Mouse (Mus musculus) forebrain, embryonic 15.5 days (tissue): ENCODE data around the gene Abhd12b. TPM values are rescaled to one million over a fixed set of nuclear protein-coding genes. Genes with fewer than 3 reads are reported as not detected.
"Not testable (repeated sequence)": the region's sequence is repeated elsewhere in the genome, so short reads cannot be mapped to it uniquely, and the experiment has no call there.

Experiments
- ATAC-seq: fragments of 200-750 bp; cut with Nextera tagmentation; replicated peaks from 2 replicates; pipeline ENCODE4 v1.8.0; 2017; ENCODE audit warnings: mild to moderate bottlenecking, moderate TSS enrichment, moderate library complexity
- H3K27ac ChIP-seq: fragments of 300-500 bp; sonication (generic); replicated peaks from 2 replicates; pipeline ENCODE4 v1.5.1; 2015; ENCODE audit warnings: mild to moderate bottlenecking, inconsistent platforms
- H3K27me3 ChIP-seq: fragments of 300-500 bp; sonication (generic); 2 replicates; pipeline ENCODE4 v1.6.1; 2015; ENCODE audit warnings: inconsistent platforms
- H3K36me3 ChIP-seq: fragments of 300-500 bp; sonication (generic); 2 replicates; pipeline ENCODE4 v1.6.1; 2015; ENCODE audit warnings: mild to moderate bottlenecking, inconsistent platforms
- H3K4me1 ChIP-seq: fragments of 300-500 bp; sonication (generic); 2 replicates; pipeline ENCODE4 v1.6.1; 2015; ENCODE audit warnings: inconsistent platforms
- H3K4me2 ChIP-seq: fragments of 300-500 bp; sonication (generic); replicated peaks from 2 replicates; pipeline ENCODE4 v1.6.1; 2015; ENCODE audit warnings: mild to moderate bottlenecking, inconsistent platforms
- H3K4me3 ChIP-seq: fragments of 300-500 bp; sonication (generic); 2 replicates; pipeline ENCODE4 v1.5.1; 2015; ENCODE audit warnings: mild to moderate bottlenecking, inconsistent platforms
- H3K9ac ChIP-seq: fragments of 300-500 bp; sonication (generic); replicated peaks from 2 replicates; pipeline ENCODE4 v1.6.1; 2015; ENCODE audit warnings: mild to moderate bottlenecking, inconsistent platforms
- H3K9me3 ChIP-seq: fragments of 300-500 bp; sonication (generic); 2 replicates; pipeline ENCODE4 v1.6.1; 2016; ENCODE audit warnings: inconsistent platforms
- WGBS: fragments of 180-500 bp; shearing (Covaris S2); methylation state at CpG from one replicate; pipeline ENCODE4 v1.1.7; 2015; ENCODE audit warnings: mixed read lengths; 5-methylcytosine and 5-hydroxymethylcytosine counted together
- polyA plus RNA-seq: library from polyadenylated mRNA; unstranded; fragments of >200 nt; fragmentation: Nextera tagmentation; extraction: Ambion mirVana; gene quantifications from 2 replicates; pipeline ENCODE4 v1.2.1, GENCODE M21; 2015

Gene Abhd12b
- polyA plus RNA-seq, 1 experiment from 2014 or later = not detected

DNA sequence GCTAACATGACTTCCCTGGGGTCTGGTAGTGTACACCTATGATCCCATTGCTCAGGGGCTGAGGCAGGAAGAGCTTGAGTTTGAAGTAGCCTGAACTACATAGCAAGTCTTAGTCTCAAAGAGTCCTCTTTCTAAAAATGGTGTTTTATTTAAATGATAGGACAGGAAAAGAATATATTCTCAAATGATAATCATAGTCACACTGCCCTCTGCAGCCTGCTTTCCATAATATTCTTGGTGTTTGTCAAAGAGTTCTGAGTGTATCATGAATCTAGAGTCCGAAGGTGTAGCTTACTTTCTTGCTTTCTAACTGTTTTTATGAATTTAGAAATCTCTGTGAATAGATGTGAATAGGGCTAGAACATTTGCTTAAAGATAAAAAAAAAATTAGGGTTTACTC is 16.0 kb downstream of the Abhd12b start:
- WGBS = 93% methylated on average over 1 of the region's 1 CpGs
- Histone ChIP-seq H3K9ac (no peak overlapping the region), H3K4me1 (no peaks in the 10 kb centered on the region), H3K27ac (no peak overlapping the region), H3K36me3 (no peaks in the 10 kb centered on the region), H3K9me3 (no peaks in the 10 kb centered on the region), H3K27me3 (no peaks in the 10 kb centered on the region), H3K4me2 (no peak overlapping the region), H3K4me3 (no peak overlapping the region)
- no peak for ATAC-seq

DNA sequence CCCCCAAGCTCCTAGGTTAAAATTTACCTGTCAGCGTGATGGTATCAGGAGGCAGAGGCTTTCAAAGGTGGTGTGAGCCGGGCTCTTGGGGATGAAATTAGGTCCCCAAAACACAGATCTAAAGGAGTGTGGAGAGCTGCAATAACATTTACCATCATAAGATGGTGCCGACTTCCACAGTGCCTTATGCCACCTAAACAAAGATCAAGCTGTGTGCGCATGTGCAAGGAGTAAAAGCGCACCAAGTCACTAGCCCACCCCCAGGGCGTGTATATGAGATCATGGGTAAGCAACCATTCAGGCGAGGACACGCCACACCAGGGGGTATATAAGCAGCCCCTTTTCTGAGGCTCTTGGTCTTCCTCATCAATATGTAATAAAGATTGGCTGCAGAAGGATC is 29.6 kb downstream of the Abhd12b start:
- H3K4me3 ChIP-seq, H3K9me3 ChIP-seq, H3K4me2 ChIP-seq, H3K27me3 ChIP-seq, ATAC-seq, H3K27ac ChIP-seq, H3K36me3 ChIP-seq, H3K9ac ChIP-seq, H3K4me1 ChIP-seq: not testable (repeated sequence)
- 93% methylated on average over 8 of the region's 8 CpGs for WGBS

DNA sequence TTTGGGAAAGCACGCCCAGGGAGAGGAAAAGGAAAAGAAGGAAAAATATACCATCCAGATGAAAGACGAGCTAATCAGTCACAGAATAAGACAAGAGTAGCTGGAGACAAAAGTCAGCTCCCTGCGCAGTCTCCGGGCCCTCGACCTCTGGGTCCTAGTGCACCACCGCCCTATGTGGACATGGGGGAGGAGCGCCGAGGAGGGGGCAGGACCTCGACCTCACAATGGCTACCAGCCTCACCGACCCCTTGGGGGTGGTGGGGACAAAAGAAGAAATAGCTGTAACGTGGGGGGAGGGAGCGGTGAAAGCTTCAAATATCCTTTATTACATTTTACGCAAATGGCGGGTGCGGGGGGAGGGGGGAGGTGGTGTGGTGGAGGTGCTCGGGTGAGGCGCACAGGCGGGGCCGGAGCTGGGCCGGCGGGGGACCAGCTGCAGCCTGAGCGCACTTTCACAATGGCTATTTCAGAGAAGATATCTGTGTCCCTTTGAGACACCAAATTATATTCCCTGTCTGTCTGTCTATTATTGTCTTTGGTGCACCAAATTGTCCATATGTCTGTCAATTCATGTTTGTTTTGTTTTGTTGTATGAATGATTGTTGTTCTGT is 30.3 kb downstream of the Abhd12b start:
- ATAC-seq = no peak
- Histone ChIP-seq H3K4me3 (peak overlapping the region; percentile 10), H3K9ac (no peak overlapping the region), H3K4me2 (no peak overlapping the region), H3K4me1 (no peaks in the 10 kb centered on the region), H3K27me3 (no peaks in the 10 kb centered on the region), H3K36me3 (no peaks in the 10 kb centered on the region), H3K9me3 (no peaks in the 10 kb centered on the region), H3K27ac (no peak overlapping the region)
- WGBS = 78% methylated on average over 22 of the region's 22 CpGs

DNA sequence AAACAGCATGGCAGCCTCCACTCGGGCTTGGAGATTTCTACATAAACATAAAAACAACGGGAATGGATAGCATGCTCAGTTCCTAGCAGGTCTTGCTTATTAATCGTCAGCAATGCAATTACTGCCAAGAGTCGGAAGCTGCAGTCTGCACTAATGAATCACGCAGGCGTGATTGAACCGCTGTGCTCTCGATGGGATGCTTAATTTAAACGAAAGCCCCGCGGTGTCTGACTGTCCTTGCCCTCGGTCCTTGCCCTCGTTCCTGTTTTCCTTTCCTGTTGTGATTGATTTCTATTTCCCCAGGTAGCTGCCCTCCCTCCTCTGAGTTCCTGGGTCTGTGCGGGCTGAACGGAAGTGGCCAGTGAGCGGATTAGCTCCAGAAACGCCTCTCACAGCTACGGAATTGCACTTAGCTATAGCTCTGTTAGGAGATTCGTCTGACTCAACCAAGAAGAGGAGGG is 38.4 kb downstream of the Abhd12b start:
- 0 out of 2 replicates have a peak overlapping the region, but pooled peaks have one; percentile 21 for H3K27ac ChIP-seq
- WGBS = 11% methylated on average over 19 of the region's 19 CpGs
- ATAC-seq = peak; percentile 71

DNA sequence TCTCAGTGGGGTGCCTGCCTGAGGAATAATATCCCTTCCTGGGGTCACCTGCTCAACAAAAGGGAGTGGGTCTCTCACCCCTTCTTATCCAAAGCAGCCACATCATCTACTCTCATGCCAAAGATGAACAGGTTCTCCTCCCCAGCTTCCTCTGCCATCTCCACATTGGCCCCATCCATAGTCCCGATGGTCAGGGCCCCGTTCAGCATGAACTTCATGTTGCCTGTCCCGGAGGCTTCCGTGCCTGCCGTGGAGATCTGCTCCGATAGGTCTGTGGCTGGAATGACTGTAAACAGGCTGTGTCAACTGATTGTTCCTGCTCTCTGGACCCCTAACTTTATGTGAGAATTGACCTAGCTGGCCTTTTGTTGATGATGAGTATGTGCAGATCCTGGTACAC is 41.5 kb downstream of the Abhd12b start:
- H3K4me1 ChIP-seq = 0 out of 2 replicates have a peak, but pooled peaks cover 11% of the 10 kb centered on the region
- no peak overlapping the region for H3K4me2 ChIP-seq
- no peak for ATAC-seq
- no peak overlapping the region for H3K9ac ChIP-seq
- no peaks in the 10 kb centered on the region for H3K36me3 ChIP-seq
- no peak overlapping the region for H3K27ac ChIP-seq
- no peak overlapping the region for H3K4me3 ChIP-seq
- 96% methylated on average over 6 of the region's 6 CpGs for WGBS
- no peaks in the 10 kb centered on the region for H3K9me3 ChIP-seq
- no peaks in the 10 kb centered on the region for H3K27me3 ChIP-seq

More for the DNA sequence above, 38.4 kb downstream of the Abhd12b start:
- Histone ChIP-seq H3K9me3 (no peaks in the 10 kb centered on the region), H3K4me1 (0 out of 2 replicates have a peak, but pooled peaks cover 11% of the 10 kb centered on the region), H3K36me3 (no peaks in the 10 kb centered on the region), H3K27me3 (no peaks in the 10 kb centered on the region), H3K4me2 (peak overlapping the region; percentile 54), H3K4me3 (peak overlapping the region; percentile 41), H3K9ac (peak overlapping the region; percentile 47)

DNA sequence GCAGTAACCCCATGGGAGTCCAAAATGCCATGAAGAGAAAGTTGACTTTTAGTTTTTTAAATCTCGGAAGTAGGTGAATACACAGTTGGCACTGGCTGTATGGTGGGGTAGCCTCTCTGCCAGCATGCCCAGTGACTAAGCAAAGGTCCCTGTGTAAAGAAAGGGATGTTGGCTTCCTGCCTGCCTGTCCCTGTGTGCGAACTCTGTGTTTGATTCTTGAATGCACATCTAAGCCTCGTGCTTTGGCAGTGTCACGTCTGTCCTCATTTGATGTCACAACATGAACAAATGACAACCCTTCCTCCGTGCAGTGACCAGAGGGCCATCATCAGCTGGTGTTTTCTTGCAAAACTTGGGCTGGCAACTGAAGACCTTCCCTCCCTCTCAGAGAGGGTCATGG is 42.4 kb downstream of the Abhd12b start:
- Histone ChIP-seq H3K4me1 (0 out of 2 replicates have a peak, but pooled peaks cover 11% of the 10 kb centered on the region), H3K4me3 (no peak overlapping the region), H3K27me3 (no peaks in the 10 kb centered on the region), H3K9me3 (no peaks in the 10 kb centered on the region), H3K36me3 (no peaks in the 10 kb centered on the region), H3K4me2 (no peak overlapping the region), H3K27ac (no peak overlapping the region), H3K9ac (no peak overlapping the region)
- WGBS = 76% methylated on average over 5 of the region's 5 CpGs
- ATAC-seq = no peak

DNA sequence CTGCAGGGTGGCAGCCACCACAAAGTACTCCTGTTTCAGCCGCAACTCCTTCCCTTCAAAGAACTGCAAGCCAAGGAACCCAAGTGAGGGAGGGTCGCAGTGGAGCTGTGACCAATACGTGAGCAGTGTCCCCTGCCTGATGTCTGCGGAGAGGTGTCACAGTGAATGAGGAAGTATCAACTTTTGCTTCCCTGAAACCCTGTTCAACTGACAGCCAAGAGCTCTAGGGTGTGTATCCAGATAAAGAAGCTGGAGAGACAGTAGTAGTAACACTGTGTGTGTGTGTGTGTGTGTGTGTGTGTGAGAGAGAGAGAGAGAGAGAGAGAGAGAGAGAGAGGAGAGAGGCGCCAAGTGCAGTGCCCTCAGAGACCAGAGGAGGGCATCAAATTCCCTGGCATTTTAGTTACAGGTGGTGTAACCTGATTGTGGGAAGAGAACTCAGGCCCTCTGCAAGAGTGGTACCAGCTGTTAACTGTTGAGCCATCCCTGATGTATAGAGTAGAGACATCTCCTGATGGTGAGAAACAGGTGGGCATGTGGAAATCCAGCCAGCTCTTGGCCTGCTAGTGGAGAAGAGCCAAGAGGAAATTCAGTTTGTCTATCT is 48.1 kb downstream of the Abhd12b start:
- Histone ChIP-seq H3K27ac (no peak overlapping the region), H3K36me3 (no peaks in the 10 kb centered on the region), H3K9ac (no peak overlapping the region), H3K27me3 (no peaks in the 10 kb centered on the region), H3K4me2 (no peak overlapping the region), H3K4me1 (no peaks in the 10 kb centered on the region), H3K4me3 (no peak overlapping the region), H3K9me3 (no peaks in the 10 kb centered on the region)
- WGBS = 86% methylated on average over 5 of the region's 5 CpGs
- no peak for ATAC-seq

DNA sequence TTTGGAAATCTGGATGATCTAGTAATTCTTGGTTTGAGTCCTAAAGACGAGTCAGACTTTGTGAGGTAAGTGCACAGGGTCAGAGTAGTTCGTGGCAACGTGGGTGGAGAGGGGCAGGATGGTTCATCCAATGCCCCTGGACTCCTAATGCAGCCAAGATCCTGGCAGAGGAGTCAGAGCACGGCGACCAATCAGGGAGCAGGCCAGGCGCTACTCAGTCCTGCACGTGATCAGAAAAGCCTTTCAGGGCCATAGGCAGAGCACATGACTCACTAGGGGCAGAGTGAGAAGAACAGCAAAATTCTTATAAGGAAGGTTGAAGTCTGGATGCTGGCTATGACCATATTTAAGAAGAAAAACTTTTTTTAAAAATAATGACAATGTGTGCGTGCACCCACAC is 50.5 kb downstream of the Abhd12b start:
- Histone ChIP-seq H3K27ac (no peak overlapping the region), H3K4me3 (no peak overlapping the region), H3K4me1 (no peaks in the 10 kb centered on the region), H3K4me2 (no peak overlapping the region), H3K36me3 (no peaks in the 10 kb centered on the region), H3K9ac (no peak overlapping the region), H3K27me3 (no peaks in the 10 kb centered on the region), H3K9me3 (no peaks in the 10 kb centered on the region)
- no peak for ATAC-seq
- WGBS = 79% methylated on average over 8 of the region's 8 CpGs

DNA sequence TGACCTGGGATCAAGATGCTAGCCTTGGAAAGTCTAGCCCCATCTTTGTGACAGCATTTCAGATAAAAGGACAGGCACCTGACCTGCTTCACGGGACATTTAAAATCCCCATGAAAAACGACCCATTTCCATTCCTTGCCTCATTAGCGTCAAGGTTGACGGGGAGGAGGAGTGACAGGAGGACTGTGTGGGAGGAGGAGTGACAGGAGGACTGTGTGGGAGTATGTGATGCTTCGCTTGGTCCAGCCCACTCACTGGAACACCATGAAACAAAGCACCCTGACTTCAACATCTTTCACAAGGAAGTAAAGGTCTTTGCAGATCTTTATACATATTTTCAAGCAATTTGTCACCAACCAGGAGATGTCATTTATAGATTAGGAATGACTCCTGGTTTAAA is 54.3 kb downstream of the Abhd12b start:
- no peak overlapping the region for H3K4me2 ChIP-seq
- H3K9ac ChIP-seq = no peak overlapping the region
- no peaks in the 10 kb centered on the region for H3K27me3 ChIP-seq
- no peak overlapping the region for H3K4me3 ChIP-seq
- no peaks in the 10 kb centered on the region for H3K4me1 ChIP-seq
- H3K9me3 ChIP-seq = no peaks in the 10 kb centered on the region
- no peak overlapping the region for H3K27ac ChIP-seq
- WGBS = 64% methylated on average over 5 of the region's 5 CpGs
- ATAC-seq = no peak
- no peaks in the 10 kb centered on the region for H3K36me3 ChIP-seq

DNA sequence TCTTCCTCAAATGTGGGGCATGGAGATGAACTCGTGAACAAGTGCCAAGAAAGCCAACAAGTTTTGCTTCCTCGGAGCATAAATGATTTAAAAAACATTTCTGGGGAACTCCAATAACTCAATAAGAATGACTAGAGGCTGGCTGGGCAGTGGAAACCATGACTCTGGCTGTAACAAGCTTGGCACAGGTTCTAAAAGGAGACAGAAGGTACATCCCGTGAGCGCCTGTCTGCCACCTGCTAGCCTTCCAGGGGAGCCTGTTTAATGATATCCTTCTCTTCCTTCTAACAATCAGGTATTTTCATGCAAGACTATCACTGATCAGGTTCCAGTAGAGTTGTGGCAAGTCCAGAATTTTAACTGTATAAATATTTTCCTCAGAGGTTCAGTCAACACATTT is 58.6 kb downstream of the Abhd12b start:
- no peaks in the 10 kb centered on the region for H3K27me3 ChIP-seq
- peaks cover 4% of the 10 kb centered on the region; the same call in 1 of the 2 replicates for H3K4me1 ChIP-seq
- no peak overlapping the region for H3K4me3 ChIP-seq
- no peak overlapping the region for H3K9ac ChIP-seq
- WGBS = 77% methylated on average over 4 of the region's 4 CpGs
- no peak overlapping the region for H3K27ac ChIP-seq
- no peaks in the 10 kb centered on the region for H3K9me3 ChIP-seq
- H3K4me2 ChIP-seq = no peak overlapping the region
- ATAC-seq = no peak
- no peaks in the 10 kb centered on the region for H3K36me3 ChIP-seq

DNA sequence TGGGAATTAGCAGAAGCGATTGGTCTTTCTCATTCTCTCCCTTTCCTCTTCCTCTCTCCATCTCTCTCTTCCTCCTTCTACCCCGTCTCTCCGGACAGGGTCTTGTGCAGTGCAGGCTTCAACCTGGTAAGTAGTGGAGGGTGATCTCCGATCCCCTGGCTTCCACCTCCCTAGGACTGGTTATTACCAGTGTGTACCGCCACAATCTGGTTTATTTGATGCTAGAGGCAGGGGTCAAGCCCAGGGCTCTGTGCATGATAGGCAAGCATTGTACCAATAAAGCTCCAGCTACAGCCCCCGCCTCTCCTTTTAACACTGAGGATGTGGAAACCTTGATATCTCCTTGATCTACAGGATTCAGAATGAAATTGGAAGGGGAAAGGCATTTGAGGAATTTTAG is 59.7 kb downstream of the Abhd12b start:
- H3K4me3 ChIP-seq = no peak overlapping the region
- no peaks in the 10 kb centered on the region for H3K9me3 ChIP-seq
- no peaks in the 10 kb centered on the region for H3K36me3 ChIP-seq
- H3K9ac ChIP-seq = no peak overlapping the region
- WGBS = 92% methylated on average over 6 of the region's 6 CpGs
- H3K27ac ChIP-seq = no peak overlapping the region
- H3K4me2 ChIP-seq = no peak overlapping the region
- H3K27me3 ChIP-seq = no peaks in the 10 kb centered on the region
- no peak for ATAC-seq
- H3K4me1 ChIP-seq = peaks cover 4% of the 10 kb centered on the region; the same call in 1 of the 2 replicates

DNA sequence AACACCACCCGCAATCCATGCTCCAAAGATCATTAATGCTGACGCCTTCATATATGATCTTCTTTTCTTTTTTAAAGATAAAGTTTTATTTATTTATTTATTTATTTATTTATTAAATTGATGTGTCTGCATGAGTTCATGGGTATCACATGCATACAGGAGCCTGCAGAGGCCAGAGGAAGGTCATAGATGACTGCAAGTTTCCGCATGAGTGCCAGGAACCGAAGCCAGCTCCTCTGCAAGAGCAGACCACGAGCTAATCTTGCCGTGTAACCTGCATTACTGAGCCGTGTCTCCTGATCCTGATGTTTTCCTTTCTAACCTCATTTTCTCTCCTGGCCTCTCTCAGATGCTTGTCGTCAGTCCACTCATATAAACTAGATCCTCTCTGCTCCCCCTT is 60.3 kb downstream of the Abhd12b start:
- H3K9ac ChIP-seq = no peak overlapping the region
- ATAC-seq = no peak
- no peak overlapping the region for H3K4me3 ChIP-seq
- H3K27me3 ChIP-seq = no peaks in the 10 kb centered on the region
- 89% methylated on average over 8 of the region's 8 CpGs for WGBS
- no peak overlapping the region for H3K27ac ChIP-seq
- H3K36me3 ChIP-seq = no peaks in the 10 kb centered on the region
- no peaks in the 10 kb centered on the region for H3K9me3 ChIP-seq
- no peak overlapping the region for H3K4me2 ChIP-seq
- H3K4me1 ChIP-seq = peaks cover 4% of the 10 kb centered on the region; the same call in 1 of the 2 replicates
